Mouse (Mus musculus): ENCODE data around the gene Rp9.

- TF ChIP-seq POLR2A (IDR thresholded peaks at IDR 0.05; ENCODE audit: extremely low read depth, insufficient read depth, low read length) = no peak
- TF ChIP-seq CTCF (IDR thresholded peaks at IDR 0.05; ENCODE audit: extremely low read depth, insufficient read depth, low read length) = no peak
These were observed 49.1 kb downstream of the Rp9 start for GRCm38 (mm10) chr9:22420491-22420890.
